Mouse (Mus musculus) urinary bladder, postnatal 0 days (tissue): Measurements from ENCODE around the gene Dpy19l3. TPM values are rescaled to one million over a fixed set of nuclear protein-coding genes. Genes with fewer than 3 reads are reported as not detected.

Experiments used
- polyA plus RNA-seq: library from polyadenylated mRNA; unstranded; fragments of >200 nt; fragmentation: Nextera tagmentation; extraction: Ambion mirVana; gene quantifications from 2 replicates; pipeline ENCODE4 v1.2.1, GENCODE M21; 2015

Gene Dpy19l3
- polyA plus RNA-seq, result 23.1 and 25.1 TPM in 2 replicates

DNA sequence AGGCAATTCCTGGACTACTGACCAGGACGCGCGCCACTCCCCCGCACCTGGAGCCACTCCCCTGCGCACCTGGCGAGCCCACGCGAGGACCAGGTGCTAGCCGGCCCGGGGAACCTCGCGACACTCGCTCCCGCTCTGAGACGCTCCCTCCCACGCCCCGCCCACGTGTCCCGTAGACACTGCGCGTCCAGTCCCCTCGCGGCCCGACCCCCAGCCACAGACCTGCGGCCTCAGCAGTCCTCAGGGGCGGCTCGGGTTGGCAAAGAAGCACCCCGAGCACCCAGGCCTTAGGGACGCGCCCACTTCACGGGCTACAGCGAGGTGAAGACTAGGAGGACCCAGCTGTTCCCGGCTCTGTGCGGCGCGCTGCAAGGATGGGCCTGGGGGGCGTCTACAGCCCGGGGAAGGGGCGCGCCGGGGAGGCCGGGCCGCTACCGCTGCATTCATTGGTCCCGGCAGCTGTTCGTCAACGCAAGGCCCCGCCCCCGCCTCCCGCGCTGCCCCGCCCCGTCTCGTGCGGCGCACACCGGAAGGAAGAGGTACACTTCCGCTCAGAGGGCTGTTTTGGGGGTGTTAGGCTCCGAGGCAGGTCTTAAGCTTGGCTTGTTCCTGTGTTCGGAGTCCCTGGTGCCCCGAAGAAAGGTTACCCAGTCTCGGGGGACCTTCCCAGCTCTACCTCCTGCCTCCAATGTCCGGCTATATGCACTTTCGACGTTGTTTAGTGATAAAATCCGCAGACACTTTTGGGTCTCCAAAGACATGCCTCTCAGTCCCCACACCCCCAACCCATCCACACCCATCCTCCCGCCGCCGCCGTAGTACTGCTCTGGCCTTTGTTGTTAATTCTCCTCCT is at the start of gene Dpy19l3:
TSS of gene Dpy19l3 (minus strand) at position 422 of the 853 bp plus-strand sequence.

DNA sequence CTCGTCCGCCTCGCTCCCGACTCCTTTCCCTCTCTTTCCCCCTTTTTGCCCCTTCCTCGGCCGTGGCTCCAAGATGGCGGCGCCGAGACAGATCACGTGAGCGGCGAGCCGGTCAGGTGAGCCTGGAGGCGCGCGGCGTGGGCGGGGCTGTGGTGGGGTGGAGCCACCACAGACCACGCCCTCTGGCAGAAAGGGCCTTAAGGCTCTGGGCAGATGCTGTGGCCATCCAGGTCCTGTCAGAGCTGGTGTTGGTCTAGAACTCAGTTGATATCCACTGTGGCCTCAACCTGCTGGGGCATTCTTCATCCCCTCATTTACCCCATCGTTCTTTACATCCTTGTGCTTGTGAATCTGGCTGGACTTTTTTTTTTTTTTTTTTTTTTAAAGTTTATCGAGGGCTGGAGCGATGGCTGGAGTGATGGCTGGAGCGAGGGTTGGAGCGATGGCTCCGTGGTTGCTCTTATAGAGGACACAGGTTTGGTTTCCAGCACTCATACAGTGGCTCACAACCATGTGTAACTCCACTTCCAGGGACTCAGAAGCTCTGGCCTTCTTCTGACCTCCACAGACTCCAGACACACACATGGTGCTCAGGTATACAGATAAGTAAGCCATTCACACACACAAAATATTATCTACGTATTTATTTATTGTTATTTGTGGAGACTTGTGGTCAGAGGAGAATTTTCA is 48.8 kb upstream of the Dpy19l3 start, which contains the start of gene Zfp507:
TSS of gene Zfp507 (minus strand) at position 98 of the 690 bp plus-strand sequence.

DNA sequence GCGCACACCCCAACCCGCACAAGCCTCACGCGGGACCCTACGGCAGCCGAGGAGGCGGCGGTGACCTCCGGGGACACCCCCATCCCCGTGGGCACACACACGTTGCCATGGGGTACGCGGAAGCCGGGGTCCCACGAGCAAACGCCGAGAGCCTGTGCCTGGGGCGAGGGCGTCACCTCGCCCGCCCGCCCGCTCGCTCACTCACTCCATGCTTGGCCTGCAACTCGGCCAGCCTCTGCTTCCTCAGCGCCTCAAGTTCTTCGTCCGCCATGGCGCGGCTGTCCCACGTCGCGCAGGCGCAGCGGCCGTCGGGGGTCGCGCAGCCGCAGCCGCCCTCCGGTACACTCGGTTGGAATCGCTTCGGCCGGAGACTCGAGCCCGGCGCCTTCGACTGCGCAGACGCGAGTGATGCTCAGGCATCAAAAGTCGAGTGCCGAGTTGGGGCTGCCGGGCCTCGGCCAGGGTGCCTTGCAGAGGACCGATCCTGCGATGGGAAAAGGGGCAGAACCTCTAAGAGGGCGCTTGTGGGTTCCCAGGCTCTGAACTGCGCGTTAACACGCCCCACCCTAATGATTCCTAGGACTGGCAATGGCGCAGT is 107.1 kb downstream of the Dpy19l3 start, which contains the start of gene Pdcd5:
TSS of gene Pdcd5 (minus strand) at position 421 of the 598 bp plus-strand sequence.

Other genes starting within 250 kb of the Dpy19l3 start
- gene Tdrd12, start 216.7 kb downstream of the Dpy19l3 start, polyA plus RNA-seq, result 0.04 and 0.10 TPM in 2 replicates
- 40.2 and 40.9 TPM in 2 replicates for gene Nudt19, start 198.2 kb downstream of the Dpy19l3 start, polyA plus RNA-seq
- 0.17 and 0.29 TPM in 2 replicates for gene Rgs9bp, start 168.9 kb downstream of the Dpy19l3 start, polyA plus RNA-seq
- 22.1 and 27.3 TPM in 2 replicates for gene Ankrd27, start 168.2 kb downstream of the Dpy19l3 start, polyA plus RNA-seq
- gene Pdcd5, start 106.9 kb downstream of the Dpy19l3 start, polyA plus RNA-seq, result 218 and 223 TPM in 2 replicates
- 7.3 and 9.0 TPM in 2 replicates for gene Zfp507, start 48.5 kb upstream of the Dpy19l3 start, polyA plus RNA-seq